Mouse (Mus musculus): Measurements from ENCODE around the gene Kirrel3. TPM values are rescaled to one million over a fixed set of nuclear protein-coding genes. Genes with fewer than 3 reads are reported as not detected.

The Kirrel3 gene
- total RNA-seq, 2 experiments from 2014 or later: not detected

DNA sequence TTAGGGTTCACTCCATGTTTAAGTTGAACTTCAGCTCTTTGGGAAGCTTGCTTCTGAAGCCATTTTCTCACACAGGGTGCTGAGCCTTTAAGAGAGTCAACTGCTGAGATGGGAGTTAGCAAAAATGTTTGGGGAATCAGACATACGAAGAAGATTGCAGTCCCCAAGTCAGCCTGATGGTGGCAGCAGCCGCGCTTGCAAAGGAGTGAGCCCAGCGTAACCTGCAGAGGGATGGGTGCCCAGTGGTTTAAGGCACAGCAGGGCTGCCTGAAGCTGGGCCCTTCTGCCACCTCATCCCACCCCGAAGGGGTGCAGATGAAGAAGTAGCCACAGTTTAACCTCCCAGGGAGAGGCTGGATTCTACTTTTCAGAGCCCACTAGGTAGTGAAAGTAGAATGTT, 13.0 kb downstream of the Kirrel3 start:
- ATAC-seq (replicated peaks; ENCODE audit: poor library complexity): peak; percentile 91

DNA sequence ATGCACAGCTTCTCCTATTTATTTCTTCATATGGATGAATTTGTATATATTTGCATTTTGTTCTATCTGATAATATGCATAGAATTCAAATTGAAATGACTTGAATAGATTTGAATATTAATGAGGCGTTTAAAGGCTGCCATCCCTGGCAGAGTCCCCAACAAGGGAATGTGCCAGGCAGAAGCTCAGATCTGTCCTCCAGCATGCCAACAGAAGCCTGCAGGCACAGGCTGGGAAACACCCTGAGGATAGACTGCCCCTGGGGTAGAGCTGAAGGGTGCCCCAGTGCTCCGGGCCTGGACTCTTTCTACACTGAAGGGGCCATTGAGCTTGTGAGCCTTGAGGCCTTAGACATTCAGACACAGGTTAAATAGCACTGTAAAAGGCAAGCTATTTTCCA, 21.5 kb downstream of the Kirrel3 start:
- no peak for ATAC-seq (replicated peaks; ENCODE audit: poor library complexity)

- ATAC-seq (replicated peaks; ENCODE audit: poor library complexity): no peak
These were observed 33.2 kb downstream of the Kirrel3 start for GRCm38 (mm10) chr9:34518861-34519260.

- no peak for ATAC-seq (replicated peaks; ENCODE audit: poor library complexity)
These were observed 34.7 kb downstream of the Kirrel3 start for GRCm38 (mm10) chr9:34520234-34520950.

GRCm38 (mm10) chr9:34525695-34526094, 40.0 kb downstream of the Kirrel3 start:
- no peak for ATAC-seq (replicated peaks; ENCODE audit: poor library complexity)

- no peak for ATAC-seq (replicated peaks; ENCODE audit: poor library complexity)
These were observed 53.1 kb downstream of the Kirrel3 start for GRCm38 (mm10) chr9:34538591-34539335.

DNA sequence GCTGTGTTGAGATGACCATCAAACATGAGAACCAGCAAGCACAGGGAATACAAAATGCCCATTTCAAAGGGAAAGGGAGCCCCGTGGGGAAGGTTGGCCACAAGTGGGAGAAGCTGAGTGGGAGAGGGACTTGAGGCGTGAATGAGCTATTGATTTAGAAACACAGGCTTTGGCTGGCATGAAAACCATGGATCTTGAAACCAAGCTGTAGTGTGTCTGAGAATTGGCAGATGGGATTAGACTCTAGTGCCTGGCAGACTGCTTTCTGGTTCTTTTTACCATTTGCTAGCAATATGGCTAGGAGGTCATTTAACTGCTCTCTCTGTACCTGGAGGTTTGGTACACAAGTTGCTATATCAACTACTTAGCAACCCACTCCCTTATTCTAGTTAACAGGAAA, 56.2 kb downstream of the Kirrel3 start:
- ATAC-seq (replicated peaks; ENCODE audit: poor library complexity): no peak

DNA sequence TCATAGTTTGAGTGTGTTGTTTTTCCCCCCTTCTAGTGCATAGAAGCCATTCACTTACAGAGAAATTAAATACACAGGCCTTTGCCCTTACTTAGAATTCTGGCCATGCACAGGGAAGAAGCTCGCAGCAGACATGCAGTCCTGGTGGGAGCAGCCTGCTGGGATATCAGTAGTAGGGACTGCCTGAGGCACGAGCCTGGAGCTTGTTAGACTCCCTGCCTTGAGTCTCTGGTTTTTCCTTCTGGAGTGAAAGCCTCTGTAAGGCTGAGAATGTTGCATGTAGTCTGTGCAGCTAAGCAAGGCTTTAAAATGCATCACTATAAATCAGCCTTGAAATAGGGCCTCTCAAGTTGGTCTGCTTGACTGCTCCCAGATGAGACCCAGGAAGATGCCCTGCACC, 70.0 kb downstream of the Kirrel3 start:
- ATAC-seq (replicated peaks; ENCODE audit: poor library complexity): no peak

DNA sequence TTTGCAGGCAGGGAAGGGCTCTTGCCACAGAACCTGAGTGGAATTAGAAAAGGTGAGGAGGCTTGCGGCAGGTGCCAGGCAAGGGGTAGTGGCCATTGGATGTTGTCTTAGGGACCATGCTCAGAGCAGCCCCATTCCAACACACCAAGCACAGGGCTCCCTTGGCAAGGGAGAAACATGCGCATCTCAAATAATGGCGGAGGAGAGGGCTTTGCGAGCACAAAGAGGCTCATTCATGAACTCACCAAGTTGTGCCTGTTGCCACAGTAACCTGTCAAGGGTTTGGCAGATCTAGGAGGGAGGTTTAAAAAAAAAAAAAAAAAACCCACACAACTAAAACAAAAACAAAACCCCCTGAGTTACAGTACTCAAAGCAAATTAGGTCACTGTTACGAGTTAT, 72.2 kb downstream of the Kirrel3 start:
- no peak for ATAC-seq (replicated peaks; ENCODE audit: poor library complexity)

GRCm38 (mm10) chr9:34558291-34558899, 72.7 kb downstream of the Kirrel3 start:
- no peak for ATAC-seq (replicated peaks; ENCODE audit: poor library complexity)

DNA sequence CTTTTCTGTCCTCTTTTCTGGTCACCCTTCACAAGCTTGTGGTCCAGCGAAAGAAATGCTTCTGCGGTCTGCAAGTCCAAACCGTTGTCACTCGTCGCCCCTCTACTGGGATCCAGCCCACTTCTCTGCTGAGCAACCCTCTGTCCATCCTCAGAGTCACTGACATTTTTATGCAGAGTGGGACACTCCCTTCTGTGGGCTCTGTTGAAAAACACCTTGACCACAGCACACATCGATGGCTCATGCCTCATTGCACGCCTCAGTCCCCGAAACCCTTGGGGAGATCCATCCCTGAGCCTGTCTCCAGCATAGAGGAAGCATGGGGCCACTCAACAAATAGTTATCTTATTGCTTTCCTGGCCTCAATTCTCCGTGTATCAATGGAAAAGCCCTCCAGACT, 73.4 kb downstream of the Kirrel3 start:
- no peak for ATAC-seq (replicated peaks; ENCODE audit: poor library complexity)

DNA sequence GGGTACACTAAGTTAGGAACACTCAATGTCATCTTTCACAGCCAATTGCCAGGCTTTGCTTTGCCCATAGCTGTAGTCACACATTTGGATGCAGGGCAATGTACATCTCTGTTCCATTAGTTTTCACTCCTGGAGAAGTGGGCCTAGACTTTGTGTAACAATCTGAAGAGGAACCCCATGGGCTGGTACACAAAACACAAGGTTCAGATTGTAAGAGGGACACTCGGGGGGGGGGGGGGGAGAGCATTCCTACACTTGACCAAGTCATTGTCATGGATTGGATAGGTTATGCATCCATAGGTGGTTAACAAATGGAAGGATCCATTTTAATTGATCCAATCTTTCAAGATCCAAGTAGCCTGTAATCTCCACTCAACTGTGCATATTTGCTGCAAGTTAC, 75.6 kb downstream of the Kirrel3 start:
- ATAC-seq (replicated peaks; ENCODE audit: poor library complexity): no peak

DNA sequence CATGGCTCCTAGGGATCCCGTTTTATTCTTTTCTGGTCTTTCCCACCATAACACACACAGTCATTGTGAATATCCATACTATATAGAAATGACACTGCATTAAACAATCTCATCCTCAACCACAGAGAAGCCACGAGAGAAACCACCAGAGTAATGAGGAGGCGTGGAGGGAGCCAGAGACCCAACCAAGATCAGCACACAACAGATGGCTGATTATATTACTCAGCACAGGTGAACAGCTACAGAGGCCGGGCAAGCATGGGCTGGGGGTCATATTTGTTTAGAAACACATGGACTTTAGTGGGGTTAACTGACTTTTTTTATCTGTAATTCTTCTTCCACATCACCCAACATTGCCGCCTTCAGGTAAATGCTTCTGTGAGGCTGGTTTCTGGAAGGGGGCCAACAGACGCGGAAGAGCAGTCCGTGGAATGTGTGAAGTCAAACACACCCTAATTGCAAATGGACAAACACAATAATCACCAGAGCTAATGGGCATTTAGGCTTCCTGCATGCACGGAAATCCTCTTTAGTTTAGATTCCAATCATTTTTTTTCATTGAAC, 76.8 kb downstream of the Kirrel3 start:
- ATAC-seq (replicated peaks; ENCODE audit: poor library complexity): no peak

GRCm38 (mm10) chr9:34573906-34574305, 88.2 kb downstream of the Kirrel3 start:
- no peak for ATAC-seq (replicated peaks; ENCODE audit: poor library complexity)

GRCm38 (mm10) chr9:34574611-34575010, 88.9 kb downstream of the Kirrel3 start:
- ATAC-seq (replicated peaks; ENCODE audit: poor library complexity): no peak

- ATAC-seq (replicated peaks; ENCODE audit: poor library complexity): no peak
These were observed 93.5 kb downstream of the Kirrel3 start for GRCm38 (mm10) chr9:34579174-34579573.

- no peak for ATAC-seq (replicated peaks; ENCODE audit: poor library complexity)
These were observed 94.4 kb downstream of the Kirrel3 start for GRCm38 (mm10) chr9:34580059-34580458.

DNA sequence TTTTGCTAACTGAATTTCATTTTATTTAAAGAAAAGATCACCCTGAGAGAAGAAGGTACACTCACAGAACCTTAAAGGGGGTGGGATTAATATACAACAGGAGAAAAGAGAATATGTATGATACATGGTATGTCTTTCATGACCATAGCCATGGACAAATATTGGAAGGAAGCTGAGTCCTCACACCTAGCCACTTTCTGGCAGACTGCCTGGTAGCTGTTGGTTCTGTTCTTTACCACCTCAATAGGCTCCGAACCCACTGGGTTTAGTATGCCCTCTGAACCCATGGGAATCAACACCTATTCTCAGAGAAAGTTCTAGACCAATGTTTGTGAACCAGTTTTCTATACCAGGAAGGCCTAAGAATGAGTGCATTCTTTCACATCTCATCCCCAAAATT, 96.8 kb downstream of the Kirrel3 start:
- no peak for ATAC-seq (replicated peaks; ENCODE audit: poor library complexity)

- ATAC-seq (replicated peaks; ENCODE audit: poor library complexity): no peak
These were observed 99.8 kb downstream of the Kirrel3 start for GRCm38 (mm10) chr9:34585487-34585886.

- ATAC-seq (replicated peaks; ENCODE audit: poor library complexity): no peak
These were observed 100.4 kb downstream of the Kirrel3 start for GRCm38 (mm10) chr9:34586080-34586479.

DNA sequence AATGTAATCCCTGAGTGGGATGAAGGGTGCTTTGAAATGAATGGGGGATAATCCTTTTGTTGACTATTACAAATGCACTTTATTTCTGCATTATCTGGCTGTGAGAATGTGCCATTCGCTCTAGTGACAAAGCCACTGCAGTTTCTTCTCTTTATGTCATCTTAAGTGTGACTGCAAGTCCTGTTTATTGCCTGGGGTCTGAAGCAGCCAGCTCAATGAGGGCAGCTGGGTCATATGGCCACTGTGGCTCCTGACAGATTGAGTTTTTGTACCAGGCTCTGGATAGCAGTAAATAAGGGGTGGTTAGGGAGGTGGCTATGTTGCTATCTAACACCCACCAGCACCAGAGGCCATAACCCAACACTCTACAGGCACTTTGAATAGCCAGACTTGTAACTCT, 104.1 kb downstream of the Kirrel3 start:
- ATAC-seq (replicated peaks; ENCODE audit: poor library complexity): no peak
